Mouse (Mus musculus) MEL (cell line): ENCODE data around the gene Hdac1.

Experiments used
- BHLHE40 ChIP-seq: IDR thresholded peaks from 2 replicates; pipeline ENCODE4 v1.6.1; 2012; ENCODE audit warnings: low read depth, mild to moderate bottlenecking, inconsistent platforms, low read length, improper control_type of control experiment, borderline replicate concordance
- CHD1 ChIP-seq: IDR thresholded peaks from 2 replicates; pipeline ENCODE4 v1.6.1; 2012; ENCODE audit warnings: low read depth, mild to moderate bottlenecking, inconsistent platforms, low read length, improper control_type of control experiment
- CHD2 ChIP-seq: IDR thresholded peaks from 2 replicates; pipeline ENCODE4 v1.6.1; 2011; ENCODE audit warnings: low read length, improper control_type of control experiment
- CTCF ChIP-seq, 3 experiments: IDR thresholded peaks in 2 of 3; conservative IDR thresholded peaks in 1 of 3; 2 replicates each; pipeline ENCODE4 v1.5.1; 2011 to 2012; ENCODE audit warnings: low read length in 3 of 3, low read depth in 2 of 3, mild to moderate bottlenecking in 2 of 3, improper control_type of control experiment in 1 of 3, inconsistent platforms in 1 of 3, mixed read lengths in 1 of 3, moderate library complexity in 1 of 3; ENCODE audit not compliant: control insufficient read depth in 1 of 3, insufficient read depth in 1 of 3, poor library complexity in 1 of 3, severe bottlenecking in 1 of 3
- EP300 ChIP-seq, 2 experiments: IDR thresholded peaks; 2 replicates each; pipeline ENCODE4 v1.6.1; 2011; ENCODE audit warnings: improper control_type of control experiment in 2 of 2, low read length in 2 of 2, low read depth in 1 of 2, mild to moderate bottlenecking in 1 of 2
- HCFC1 ChIP-seq: IDR thresholded peaks from 2 replicates; pipeline ENCODE4 v1.6.1; 2012; ENCODE audit warnings: low read depth, mild to moderate bottlenecking, inconsistent platforms, low read length, improper control_type of control experiment, moderate library complexity
- NELFE ChIP-seq: IDR thresholded peaks from 2 replicates; pipeline ENCODE4 v1.6.1; 2011; ENCODE audit warnings: low read depth, low read length, improper control_type of control experiment
- POLR2A ChIP-seq, 2 experiments: IDR thresholded peaks; 2 replicates each; pipeline ENCODE4 v1.6.1; 2011 to 2012; ENCODE audit warnings: low read length in 2 of 2, mild to moderate bottlenecking in 2 of 2, control low read depth in 1 of 2, improper control_type of control experiment in 1 of 2, low read depth in 1 of 2, moderate library complexity in 1 of 2; ENCODE audit not compliant: control insufficient read depth in 1 of 2, insufficient read depth in 1 of 2, poor library complexity in 1 of 2
- SIN3A ChIP-seq: IDR thresholded peaks from 2 replicates; pipeline ENCODE4 v1.6.1; 2012; ENCODE audit warnings: low read length, improper control_type of control experiment, inconsistent platforms
- SMC3 ChIP-seq: IDR thresholded peaks from 2 replicates; pipeline ENCODE4 v1.6.1; 2011; ENCODE audit warnings: low read depth, low read length, improper control_type of control experiment
- ZC3H11A ChIP-seq: IDR thresholded peaks from 2 replicates; pipeline ENCODE4 v1.6.1; 2012; ENCODE audit warnings: low read depth, mild to moderate bottlenecking, inconsistent platforms, low read length, improper control_type of control experiment
- ZMIZ1 ChIP-seq: IDR thresholded peaks from 2 replicates; pipeline ENCODE4 v1.6.1; 2012; ENCODE audit warnings: low read depth, mild to moderate bottlenecking, inconsistent platforms, low read length, improper control_type of control experiment, moderate library complexity

DNA sequence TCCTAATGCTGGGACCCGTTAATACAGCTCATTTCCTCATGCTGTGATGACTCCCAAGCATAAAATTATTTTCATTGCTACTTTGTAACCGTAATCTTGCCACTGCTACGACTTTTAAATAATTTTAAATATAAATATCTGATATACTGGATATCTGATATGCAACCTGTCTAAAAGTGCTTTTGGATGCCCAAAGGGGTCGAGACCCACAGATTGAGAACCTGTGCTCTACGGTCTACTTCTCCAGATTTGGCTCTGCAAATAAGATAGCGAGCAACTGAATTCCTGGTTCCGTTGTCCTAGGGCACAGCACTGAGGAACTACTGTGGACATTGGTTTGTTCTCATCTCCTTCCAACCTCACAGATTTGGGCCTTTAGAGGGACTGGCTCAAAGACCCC, 35.2 kb upstream of the Hdac1 start:
- TF ChIP-seq POLR2A (IDR thresholded peaks at IDR 0.05; ENCODE audit: control insufficient read depth in 1 of 2, insufficient read depth in 1 of 2, low read depth in 1 of 2, low read length in 2 of 2, poor library complexity in 1 of 2) (no peak), CHD2 (no peak), HCFC1 (no peak), ZMIZ1 (no peak), SMC3 (no peak), CTCF (IDR thresholded peaks at IDR 0.05 in 2 of 3, conservative IDR thresholded peaks at IDR 0.05 in 1 of 3; ENCODE audit: control insufficient read depth in 1 of 3, insufficient read depth in 1 of 3, low read depth in 2 of 3, low read length in 3 of 3, poor library complexity in 1 of 3, severe bottlenecking in 1 of 3) (no peak), ZC3H11A (no peak), EP300 (IDR thresholded peaks at IDR 0.05; ENCODE audit: low read depth in 1 of 2, low read length in 2 of 2) (no peak), CHD1 (no peak), NELFE (no peak), BHLHE40 (no peak), SIN3A (no peak)
